Mouse (Mus musculus) myocyte (in vitro differentiated cells): ENCODE measurements around the gene Poldip3.

Experiments used
- CEBPB ChIP-seq: IDR thresholded peaks from 2 replicates; pipeline ENCODE4 v1.6.1; 2011; ENCODE audit warnings: mild to moderate bottlenecking, moderate library complexity; ENCODE audit not compliant: poor library complexity, insufficient read depth, severe bottlenecking
- E2F4 ChIP-seq: IDR thresholded peaks from one replicate; pipeline ENCODE4 v1.6.1; 2011; ENCODE audit warnings: mild to moderate bottlenecking, control low read depth, moderate library complexity; ENCODE audit not compliant: insufficient read depth
- MAX ChIP-seq: IDR thresholded peaks from one replicate; pipeline ENCODE4 v1.6.1; 2011; ENCODE audit warnings: low read depth, mild to moderate bottlenecking, control low read depth
- MYOD1 ChIP-seq, 3 experiments: IDR thresholded peaks; one replicate each; pipeline ENCODE4 v1.6.1; 2011; ENCODE audit warnings: control low read depth in 2 of 3, low read depth in 2 of 3, mild to moderate bottlenecking in 2 of 3, moderate library complexity in 1 of 3; ENCODE audit not compliant: insufficient read length in 2 of 3, control insufficient read depth in 1 of 3
- MYOG ChIP-seq, 3 experiments: IDR thresholded peaks; one replicate each; pipeline ENCODE4 v1.6.1; 2011; ENCODE audit warnings: control low read depth in 2 of 3, low read depth in 2 of 3, mild to moderate bottlenecking in 2 of 3; ENCODE audit not compliant: insufficient read length in 2 of 3, control insufficient read depth in 1 of 3, insufficient read depth in 1 of 3
- POLR2A ChIP-seq: IDR thresholded peaks from one replicate; pipeline ENCODE4 v1.6.1; 2011; ENCODE audit warnings: low read depth, mild to moderate bottlenecking, control low read depth, moderate library complexity; ENCODE audit not compliant: insufficient read length
- POLR2AphosphoS2 ChIP-seq: IDR thresholded peaks from one replicate; pipeline ENCODE4 v1.6.1; 2011; ENCODE audit warnings: low read depth, control low read depth; ENCODE audit not compliant: insufficient read length
- REST ChIP-seq: IDR thresholded peaks from one replicate; pipeline ENCODE4 v1.6.1; 2011; ENCODE audit warnings: mild to moderate bottlenecking, control low read depth, moderate library complexity; ENCODE audit not compliant: insufficient read depth, insufficient read length
- SRF ChIP-seq: IDR thresholded peaks from one replicate; pipeline ENCODE4 v1.6.1; 2011; ENCODE audit warnings: low read depth; ENCODE audit not compliant: control insufficient read depth, insufficient read length
- TCF12 ChIP-seq: IDR thresholded peaks from one replicate; pipeline ENCODE4 v1.6.1; 2011; ENCODE audit warnings: mild to moderate bottlenecking, control low read depth; ENCODE audit not compliant: poor library complexity, insufficient read depth, severe bottlenecking
- TCF3 ChIP-seq: IDR thresholded peaks from one replicate; pipeline ENCODE4 v1.6.1; 2011; ENCODE audit warnings: low read depth, control low read depth; ENCODE audit not compliant: insufficient read length
- USF1 ChIP-seq: IDR thresholded peaks from one replicate; pipeline ENCODE4 v1.6.1; 2011; ENCODE audit warnings: low read depth, mild to moderate bottlenecking, control low read depth, moderate library complexity

GRCm38 (mm10) chr15:83169772-83170722 is 20.9 kb upstream of the Poldip3 start:
- TF ChIP-seq USF1 (no peak), POLR2A (peak; percentile 25), E2F4 (no peak), POLR2AphosphoS2 (no peak), MYOD1 (IDR thresholded peaks at IDR 0.05; ENCODE audit: control insufficient read depth in 1 of 3, insufficient read length in 2 of 3, low read depth in 2 of 3) (peak in 2 of 3 experiments; percentile 56 to 74), MAX (no peak), TCF12 (peak; percentile 37), REST (no peak), MYOG (IDR thresholded peaks at IDR 0.05; ENCODE audit: control insufficient read depth in 1 of 3, insufficient read depth in 1 of 3, insufficient read length in 2 of 3, low read depth in 2 of 3) (peak in 2 of 3 experiments; percentile 29 to 74), CEBPB (no peak), TCF3 (no peak), SRF (no peak)
